Mouse (Mus musculus) olfactory bulb, adult 2 months (tissue): ENCODE data around the gene Sorbs1.

Experiments used
- CTCF ChIP-seq: fragments of 200-500 bp; IDR thresholded peaks from 2 replicates; pipeline ENCODE4 v1.5.1; 2012; ENCODE audit warnings: low read depth, mild to moderate bottlenecking, low read length, moderate library complexity; ENCODE audit not compliant: insufficient read depth
- POLR2A ChIP-seq: fragments of 200-500 bp; IDR thresholded peaks from 2 replicates; pipeline ENCODE4 v1.6.1; 2012; ENCODE audit warnings: mild to moderate bottlenecking, low read depth, low read length, moderate library complexity; ENCODE audit not compliant: insufficient read depth

GRCm38 (mm10) chr19:40307550-40307949, 206.0 kb downstream of the Sorbs1 start:
- TF ChIP-seq CTCF (no peak), POLR2A (no peak)
